Mouse (Mus musculus) bone marrow, adult 2 months (tissue): ENCODE measurements around the gene Antxr2.

ENCODE experiments used
- CTCF ChIP-seq: fragments of 200-500 bp; IDR thresholded peaks from 2 replicates; pipeline ENCODE4 v1.5.1; 2011; ENCODE audit warnings: low read length, control low read depth; ENCODE audit not compliant: control insufficient read depth, insufficient read depth
- POLR2A ChIP-seq: fragments of 200-500 bp; IDR thresholded peaks from 2 replicates; pipeline ENCODE4 v1.6.1; 2011; ENCODE audit warnings: low read depth, mild to moderate bottlenecking, control low read depth, low read length, borderline replicate concordance; ENCODE audit not compliant: control insufficient read depth

DNA sequence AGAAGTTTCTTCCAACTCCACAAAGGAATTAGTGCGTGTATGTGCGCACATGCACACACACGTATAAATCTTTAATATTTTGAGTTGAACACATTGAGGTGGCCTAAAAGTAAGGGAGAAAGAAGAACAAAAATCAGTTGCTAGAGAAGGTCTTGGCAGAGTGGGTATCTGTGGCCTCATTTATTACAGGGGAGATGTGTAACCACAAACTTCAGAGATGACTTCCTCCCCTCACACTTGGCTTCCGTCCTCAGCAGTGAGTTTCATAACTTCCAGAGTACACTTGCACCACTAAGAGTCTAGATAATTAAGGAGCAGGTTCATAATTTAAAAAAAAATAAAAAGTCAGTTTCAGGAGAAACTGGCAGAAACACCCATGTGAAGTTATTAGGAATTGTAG is 84.6 kb downstream of the Antxr2 start:
- TF ChIP-seq CTCF = no peak
- no peak for TF ChIP-seq POLR2A
